Mouse (Mus musculus) WW6 (cell line): ENCODE measurements around the gene Cdcp1.

Experiments
- DNase-seq: peaks from one replicate; pipeline ENCODE4 v3.0.0-alpha.2; 2013; ENCODE audit warnings: low read depth, low spot score

The Cdcp1 gene

GRCm38 (mm10) chr9:123215621-123216440, at the start of gene Cdcp1:
Gene Cdcp1, minus strand, starts transcription at chr9:123216038.
- peak; percentile 18 for DNase-seq

DNA sequence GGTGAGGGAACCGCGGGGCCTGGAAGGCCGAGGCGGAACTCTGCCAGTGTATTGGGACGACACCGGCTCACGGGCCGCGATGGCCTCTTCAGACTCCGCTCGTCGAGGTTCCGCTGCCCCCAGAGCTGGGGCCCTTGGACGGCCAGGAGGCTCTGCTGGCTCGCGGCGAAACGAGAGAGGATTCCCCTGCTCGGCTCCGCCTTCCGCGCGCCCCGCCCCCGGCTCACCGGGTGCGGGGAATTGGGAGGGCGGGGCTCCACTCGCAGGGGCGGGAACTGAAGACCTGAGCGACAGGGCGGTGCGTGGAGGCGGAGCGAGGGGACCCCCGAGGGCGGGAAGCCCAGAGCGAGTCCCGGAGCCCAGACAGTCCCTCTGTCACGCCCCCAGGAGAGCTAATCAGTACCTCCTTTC, 44.8 kb upstream of the Cdcp1 start, which contains the start of gene Tmem158:
TSS of gene Tmem158 (minus strand) at position 154 of the 411 bp plus-strand sequence.
- peak; percentile 74 for DNase-seq

DNA sequence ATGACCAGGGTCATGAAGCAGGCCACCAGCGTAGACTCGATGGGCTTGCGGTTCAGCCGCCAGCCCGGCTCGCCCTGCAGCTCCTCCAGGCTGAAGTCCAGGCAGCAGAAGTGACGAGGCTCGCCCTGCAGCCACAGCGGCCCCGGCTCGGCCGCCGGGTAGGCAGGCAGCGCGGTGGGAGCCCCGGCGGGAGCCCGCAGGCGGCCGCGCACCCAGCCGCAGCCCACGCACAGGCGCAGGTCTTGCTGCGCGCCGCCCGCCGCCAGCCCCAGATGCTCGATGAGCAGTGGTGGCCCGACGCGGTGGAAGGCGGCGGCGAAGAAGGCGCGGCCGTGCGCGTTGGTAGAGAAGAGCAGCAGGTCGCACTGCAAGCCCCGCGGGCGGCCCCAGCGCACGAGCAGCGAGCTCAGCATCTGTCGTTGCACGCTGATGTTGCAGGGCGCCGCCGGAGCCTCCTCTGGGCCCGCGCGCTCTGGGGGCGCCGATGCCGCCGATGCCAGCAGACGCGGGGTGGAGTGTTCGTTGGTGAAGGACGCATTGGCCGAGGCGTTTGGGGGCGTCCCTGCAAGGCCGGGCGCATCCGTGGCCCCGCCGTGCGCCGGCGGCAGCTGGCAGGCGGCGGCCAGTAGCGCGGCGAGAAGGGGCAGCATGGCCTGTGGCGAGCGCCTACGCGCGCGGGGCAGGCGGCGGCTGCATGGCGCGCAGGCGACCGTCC, 44.2 kb upstream of the Cdcp1 start:
- peak; percentile 43 for DNase-seq

DNA sequence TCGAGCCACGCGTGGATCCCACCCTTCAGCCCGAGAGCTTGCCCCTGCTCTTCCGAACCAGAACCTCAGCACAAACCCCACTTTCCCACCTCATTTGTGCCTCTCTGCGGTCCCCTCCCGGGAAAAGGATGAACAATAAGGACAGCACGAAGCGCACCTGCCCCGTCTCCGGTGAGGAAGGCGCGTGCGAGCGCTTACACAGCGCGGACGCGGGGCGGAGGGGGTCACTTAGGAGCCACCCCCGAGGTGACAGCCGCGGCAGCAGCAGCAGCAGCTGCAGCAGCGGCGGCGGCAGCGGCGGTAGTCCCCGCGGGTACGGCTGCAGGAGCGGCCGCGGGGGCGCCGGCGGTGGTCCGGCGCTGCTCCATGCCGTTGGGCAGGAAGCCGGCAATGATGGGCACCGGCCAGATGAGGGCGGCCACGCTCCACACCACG, 43.6 kb upstream of the Cdcp1 start:
- DNase-seq = peak; percentile 16

GRCm38 (mm10) chr9:123258796-123259195, 43.0 kb upstream of the Cdcp1 start:
- DNase-seq = no peak

- no peak for DNase-seq
These were observed 39.9 kb upstream of the Cdcp1 start for GRCm38 (mm10) chr9:123255736-123256135.

GRCm38 (mm10) chr9:123247992-123248391, 32.2 kb upstream of the Cdcp1 start:
- no peak for DNase-seq

- DNase-seq = no peak
These were observed 29.3 kb upstream of the Cdcp1 start for GRCm38 (mm10) chr9:123245146-123245545.

GRCm38 (mm10) chr9:123243988-123244387, 28.1 kb upstream of the Cdcp1 start:
- DNase-seq = no peak

- DNase-seq = no peak
These were observed 25.4 kb upstream of the Cdcp1 start for GRCm38 (mm10) chr9:123241191-123241590.

DNA sequence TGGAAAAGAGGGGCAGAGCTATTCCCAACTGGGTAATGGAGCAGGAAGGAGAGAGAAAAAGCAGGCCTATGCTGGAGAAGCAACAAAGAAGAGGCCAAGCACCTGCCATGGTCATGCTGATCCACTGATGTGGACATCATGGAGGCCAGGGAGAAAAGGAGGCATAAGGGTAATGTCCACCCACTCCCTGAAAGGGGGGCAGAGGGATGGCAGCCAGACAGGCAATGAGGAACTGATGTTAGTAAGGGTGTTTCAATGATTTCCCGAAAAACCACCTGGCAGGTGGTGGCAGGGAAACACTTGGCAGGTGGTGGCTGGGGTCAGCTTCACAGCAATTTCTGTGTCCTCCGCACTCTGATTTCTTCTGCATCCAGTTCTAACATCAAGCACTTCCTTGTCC, 24.9 kb upstream of the Cdcp1 start:
- DNase-seq = no peak

GRCm38 (mm10) chr9:123240271-123240670, 24.4 kb upstream of the Cdcp1 start:
- DNase-seq = no peak

- DNase-seq = no peak
These were observed 23.8 kb upstream of the Cdcp1 start for GRCm38 (mm10) chr9:123239651-123240050.

- DNase-seq = no peak
These were observed 22.6 kb upstream of the Cdcp1 start for GRCm38 (mm10) chr9:123238256-123239045.

GRCm38 (mm10) chr9:123237739-123238138, 21.9 kb upstream of the Cdcp1 start:
- DNase-seq = no peak

- DNase-seq = no peak
These were observed 19.8 kb upstream of the Cdcp1 start for GRCm38 (mm10) chr9:123235621-123236020.

DNA sequence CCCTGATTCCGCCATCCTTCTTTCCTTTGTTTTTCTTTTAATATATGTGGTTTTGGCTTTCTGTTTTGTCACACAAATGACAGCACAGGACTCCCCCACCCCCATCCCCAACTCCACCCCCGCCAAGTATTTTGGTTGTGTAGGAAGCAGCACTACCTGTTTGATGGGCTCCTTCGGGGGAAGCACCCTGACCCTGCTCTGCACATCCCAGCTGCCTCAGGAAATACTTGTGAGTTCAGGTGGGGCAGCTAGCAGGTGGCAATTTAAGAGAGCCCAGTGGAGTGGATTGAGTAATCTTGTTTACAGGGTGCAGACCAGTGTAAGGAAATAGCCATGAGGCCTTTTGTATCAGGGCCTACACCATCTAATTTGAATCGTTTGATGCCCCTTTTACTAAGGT, 14.0 kb upstream of the Cdcp1 start:
- DNase-seq = no peak

DNA sequence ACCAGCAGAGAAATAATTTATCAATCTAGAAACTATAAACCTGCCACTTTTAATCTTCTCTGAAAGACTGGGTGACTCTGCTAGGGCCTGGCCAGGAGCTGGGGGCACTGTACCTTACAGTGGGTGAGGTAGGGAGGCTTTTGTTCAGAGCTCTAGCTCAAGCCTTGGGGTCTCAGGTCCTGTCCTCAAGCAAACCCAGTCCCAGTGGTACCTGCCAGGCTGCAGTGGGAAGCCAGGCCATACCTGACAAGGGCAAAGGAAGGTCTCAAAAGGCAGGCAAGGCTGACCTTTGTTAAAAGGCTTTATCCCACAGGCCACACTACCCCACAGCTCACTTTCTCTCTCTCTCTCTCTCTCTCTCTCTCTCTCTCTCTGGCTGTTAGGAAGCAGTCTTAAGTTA, 12.8 kb upstream of the Cdcp1 start:
- DNase-seq = no peak

GRCm38 (mm10) chr9:123227106-123227750, 11.4 kb upstream of the Cdcp1 start:
- DNase-seq = no peak

GRCm38 (mm10) chr9:123224863-123225431, 9.1 kb upstream of the Cdcp1 start:
- no peak for DNase-seq

- no peak for DNase-seq
These were observed 4.0 kb upstream of the Cdcp1 start for GRCm38 (mm10) chr9:123219826-123220225.
